ENCODE assay signal across 9 mouse cellular contexts in genomic region chr1:87846801-87847474, GRCm38 (mm10). TPM values are rescaled to one million over a fixed set of nuclear protein-coding genes. Genes with fewer than 3 reads are reported as not detected.
DNase-seq lines count a peak whose midpoint lies in the region; ATAC-seq and TF ChIP-seq lines count a peak whose summit lies in the region.
"Had no signal": no experiment of that assay in that cellular context is flagged by ENCODE, and none has a peak within 500 bp of the region (broad histone marks: within the 10 kb centered on the region; RNA-seq: fewer than 3 reads in every experiment).

No protein-coding gene starts in this region.

- no peaks in the 10 kb centered on the region for H3K9me3 ChIP-seq in hindbrain, postnatal 0 days (ENCODE audit: low read length)
- H3K9me3 ChIP-seq in hindbrain, embryonic 16.5 days (ENCODE audit: control insufficient read depth, low read length) = no peaks in the 10 kb centered on the region
- no peaks in the 10 kb centered on the region for H3K9me3 ChIP-seq in limb, embryonic 15.5 days

- TF ChIP-seq CTCF in hindbrain, postnatal 0 days (IDR thresholded peaks at IDR 0.05; ENCODE audit: low read depth) = no peak
- no peak for TF ChIP-seq CTCF in olfactory bulb, adult 2 months (IDR thresholded peaks at IDR 0.05; ENCODE audit: insufficient read depth, low read depth, low read length)

- no peak for TF ChIP-seq POLR2A in olfactory bulb, adult 2 months (IDR thresholded peaks at IDR 0.05; ENCODE audit: insufficient read depth, low read depth, low read length)

- H3K27ac ChIP-seq in hindbrain, postnatal 0 days = peak overlapping the region; percentile 32; the same call in 1 of the 2 replicates
- H3K27ac ChIP-seq in hindbrain, embryonic 16.5 days (ENCODE audit: low read depth, low read length) = no peak overlapping the region
- peak overlapping the region; percentile 73 for H3K27ac ChIP-seq in limb, embryonic 15.5 days
- peak overlapping the region; percentile 90 for H3K27ac ChIP-seq in olfactory bulb, adult 2 months (ENCODE audit: insufficient read depth, low read depth, low read length)

- no peak overlapping the region for H3K4me2 ChIP-seq in hindbrain, postnatal 0 days (ENCODE audit: low read depth, low read length)
- H3K4me2 ChIP-seq in hindbrain, embryonic 16.5 days (ENCODE audit: low read length) = no peak overlapping the region
- H3K4me2 ChIP-seq in limb, embryonic 15.5 days = no peak overlapping the region

- intact Hi-C loops in heart, postnatal 14 days (cut with DNase I) = no loop called here

- H3K9ac ChIP-seq in hindbrain, postnatal 0 days (replicated peaks; ENCODE audit: low read length) = no peak overlapping the region
- no peak overlapping the region for H3K9ac ChIP-seq in hindbrain, embryonic 16.5 days (ENCODE audit: low read depth, low read length)
- H3K9ac ChIP-seq in limb, embryonic 15.5 days = no peak overlapping the region

- H3K4me1 ChIP-seq in hindbrain, postnatal 0 days (ENCODE audit: insufficient read depth, low read length) = no peaks in the 10 kb centered on the region
- no peaks in the 10 kb centered on the region; the same call in 1 of the 2 replicates for H3K4me1 ChIP-seq in hindbrain, embryonic 16.5 days (ENCODE audit: control insufficient read depth, insufficient read depth, low read depth, low read length)
- H3K4me1 ChIP-seq in limb, embryonic 15.5 days = peaks cover 11% of the 10 kb centered on the region
- peaks cover 16% of the 10 kb centered on the region for H3K4me1 ChIP-seq in olfactory bulb, adult 2 months (ENCODE audit: control insufficient read depth, insufficient read depth, low read length)

- no peaks in the 10 kb centered on the region for H3K27me3 ChIP-seq in hindbrain, postnatal 0 days (ENCODE audit: insufficient read depth, low read length)
- no peaks in the 10 kb centered on the region for H3K27me3 ChIP-seq in hindbrain, embryonic 16.5 days (replicated peaks; ENCODE audit: control insufficient read depth, insufficient read depth, low read length)
- no peaks in the 10 kb centered on the region for H3K27me3 ChIP-seq in limb, embryonic 15.5 days
- H3K27me3 ChIP-seq: megakaryocyte, embryonic 14.5 days had no signal

- WGBS in hindbrain, postnatal 0 days = 53% methylated on average over 2 of the region's 2 CpGs
- WGBS in hindbrain, embryonic 16.5 days = 64% methylated on average over 2 of the region's 2 CpGs
- 10% methylated on average over 2 of the region's 2 CpGs for WGBS in limb, embryonic 15.5 days
- 25% methylated on average over 2 of the region's 2 CpGs for WGBS in olfactory bulb, adult 2 months

- peak; percentile 35; the same call in 1 of the 2 replicates for ATAC-seq in hindbrain, postnatal 0 days
- no peak for ATAC-seq in hindbrain, embryonic 16.5 days
- peak; percentile 52; the same call in 1 of the 2 replicates for ATAC-seq in limb, embryonic 15.5 days (ENCODE audit: insufficient number of reproducible peaks, low FRiP score, low TSS enrichment, low read depth)

- H3K36me3 ChIP-seq in hindbrain, postnatal 0 days (ENCODE audit: insufficient read depth, low read length) = no peaks in the 10 kb centered on the region
- no peaks in the 10 kb centered on the region for H3K36me3 ChIP-seq in hindbrain, embryonic 16.5 days (ENCODE audit: control insufficient read depth, insufficient read depth, low read length)
- no peaks in the 10 kb centered on the region for H3K36me3 ChIP-seq in limb, embryonic 15.5 days

- no peak for DNase-seq in hindbrain, postnatal 0 days (ENCODE audit: low spot score)
- peak; percentile 58 for DNase-seq in brain, adult 2 months (ENCODE audit: low read depth, low spot score)
- peak; percentile 46 to 58 for DNase-seq in heart, postnatal 14 days
- no peak for DNase-seq in frontal cortex, postnatal 25 days (ENCODE audit: low spot score in 2 of 2)
- no peak for DNase-seq in left cerebral cortex, adult 11 months (ENCODE audit: low spot score)

- H3K4me3 ChIP-seq in hindbrain, postnatal 0 days (ENCODE audit: low read length) = no peak overlapping the region
- H3K4me3 ChIP-seq in hindbrain, embryonic 16.5 days (ENCODE audit: low read length) = no peak overlapping the region
- no peak overlapping the region for H3K4me3 ChIP-seq in limb, embryonic 15.5 days
- H3K4me3 ChIP-seq in olfactory bulb, adult 2 months (ENCODE audit: insufficient read depth, low read depth, low read length) = no peak overlapping the region
- H3K4me3 ChIP-seq: megakaryocyte, embryonic 14.5 days had no signal

RNA-seq across cellular contexts. Expression of gene Dgkd, which starts 6.1 kb away (rescaled TPM):
- 71.0 and 78.0 TPM in 2 replicates for total RNA-seq in hindbrain, postnatal 0 days (2014; rRNA removed)
- polyA plus RNA-seq in hindbrain, postnatal 0 days (2015; fragmentation: Nextera tagmentation; extraction: Ambion mirVana) = 33.5 and 36.1 TPM in 2 replicates
- 40.4 and 42.8 TPM in 2 replicates for polyA plus RNA-seq in hindbrain, embryonic 16.5 days (2015; fragmentation: Nextera tagmentation; extraction: Ambion mirVana)
- total RNA-seq in heart, postnatal 14 days (2021) = 10 to 100 TPM; 56.9 to 63.9 TPM
- polyA plus RNA-seq in limb, embryonic 15.5 days (2015; fragmentation: Nextera tagmentation; extraction: Ambion mirVana) = 24.4 and 25.2 TPM in 2 replicates
- 128 and 379 TPM in 2 replicates for polyA plus RNA-seq in olfactory bulb, adult 2 months (2012; ENCODE audit: insufficient read depth, insufficient read length, low replicate concordance, missing spikeins)

RNA-seq across cellular contexts. Expression of gene Sag, which starts 43.5 kb away (rescaled TPM):
- total RNA-seq in hindbrain, postnatal 0 days (2014; rRNA removed) = 0.11 and 1.4 TPM in 2 replicates
- polyA plus RNA-seq in hindbrain, postnatal 0 days (2015; fragmentation: Nextera tagmentation; extraction: Ambion mirVana) = 1.3 and 1.4 TPM in 2 replicates
- polyA plus RNA-seq in hindbrain, embryonic 16.5 days (2015; fragmentation: Nextera tagmentation; extraction: Ambion mirVana) = 1.7 TPM in 2 replicates
- under 1 TPM; 0.29 to 0.43 TPM for total RNA-seq in heart, postnatal 14 days (2021)
- polyA plus RNA-seq in limb, embryonic 15.5 days (2015; fragmentation: Nextera tagmentation; extraction: Ambion mirVana) = 1.3 and 1.8 TPM in 2 replicates
- not detected in 2 replicates for polyA plus RNA-seq in olfactory bulb, adult 2 months (2012; ENCODE audit: insufficient read depth, insufficient read length, low replicate concordance, missing spikeins)

Comparison
In these comparisons a context has a peak if more than half of its experiments do, and no peak if none do; other contexts are left out.
1. DNase-seq: peak in brain, adult 2 months (single experiment) and heart, postnatal 14 days (2 of 2); none in hindbrain, postnatal 0 days (single experiment), frontal cortex, postnatal 25 days (0 of 2) and left cerebral cortex, adult 11 months (single experiment).